Mouse (Mus musculus): ENCODE results near the gene Ptpn5.
A peak's percentile ranks its signal among the peaks of the same experiment; 100 is the strongest.

- TF ChIP-seq CTCF (conservative IDR thresholded peaks at IDR 0.05; ENCODE audit: low read length): peak; percentile 78
- no peak for TF ChIP-seq NANOG (IDR thresholded peaks at IDR 0.05; ENCODE audit: borderline replicate concordance, low read length)
- no peak for TF ChIP-seq POU5F1 (IDR thresholded peaks at IDR 0.05; ENCODE audit: borderline replicate concordance, low read length)
These were observed 17.1 kb upstream of the Ptpn5 start for GRCm38 (mm10) chr7:47150420-47151061.

Data from E14TG2a.4 (cell line).